Mouse (Mus musculus) ES-E14 (cell line): Measurements from ENCODE around the gene Arhgef25.

Experiments used
- CHD2 ChIP-seq: IDR thresholded peaks from 2 replicates; pipeline ENCODE4 v1.6.1; 2014; ENCODE audit warnings: mild to moderate bottlenecking, low read depth, low read length, inconsistent platforms
- HCFC1 ChIP-seq: IDR thresholded peaks from 2 replicates; pipeline ENCODE4 v1.6.1; 2012; ENCODE audit warnings: low read length, inconsistent platforms, borderline replicate concordance; ENCODE audit not compliant: insufficient read depth
- MAFK ChIP-seq: IDR thresholded peaks from 2 replicates; pipeline ENCODE4 v1.6.1; 2014; ENCODE audit warnings: mild to moderate bottlenecking, low read depth, low read length, inconsistent platforms; ENCODE audit not compliant: insufficient read depth
- ZC3H11A ChIP-seq: IDR thresholded peaks from 2 replicates; pipeline ENCODE4 v1.6.1; 2012; ENCODE audit warnings: low read depth, mild to moderate bottlenecking, inconsistent platforms, low read length, borderline replicate concordance
- ZNF384 ChIP-seq: IDR thresholded peaks from 2 replicates; pipeline ENCODE4 v1.6.1; 2012; ENCODE audit warnings: low read depth, low read length, inconsistent platforms

DNA sequence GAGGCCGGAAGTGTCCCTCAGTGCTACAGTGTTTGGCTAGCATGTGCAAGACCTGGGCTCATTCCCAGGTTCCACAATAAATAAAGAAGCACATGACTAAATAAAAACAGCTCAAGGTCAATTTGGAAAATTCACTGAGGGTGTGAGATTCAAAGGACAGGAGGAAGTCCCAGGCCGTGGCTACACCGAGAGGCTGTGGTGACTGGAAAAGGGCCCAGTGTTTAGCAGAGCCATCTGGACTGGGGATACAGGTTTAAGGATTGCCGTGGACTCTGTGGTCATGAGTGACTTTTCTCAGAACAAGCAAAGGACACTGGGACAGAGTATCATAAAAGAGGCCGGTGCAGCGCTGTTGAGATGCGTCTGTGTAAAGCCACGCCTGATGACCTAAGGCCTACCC, 23.4 kb upstream of the Arhgef25 start:
- TF ChIP-seq ZNF384: no peak
- no peak for TF ChIP-seq ZC3H11A
- TF ChIP-seq HCFC1: no peak
- TF ChIP-seq CHD2: no peak
- no peak for TF ChIP-seq MAFK
